Mouse (Mus musculus): ENCODE results near the gene Cd36.

Gene Cd36

DNA sequence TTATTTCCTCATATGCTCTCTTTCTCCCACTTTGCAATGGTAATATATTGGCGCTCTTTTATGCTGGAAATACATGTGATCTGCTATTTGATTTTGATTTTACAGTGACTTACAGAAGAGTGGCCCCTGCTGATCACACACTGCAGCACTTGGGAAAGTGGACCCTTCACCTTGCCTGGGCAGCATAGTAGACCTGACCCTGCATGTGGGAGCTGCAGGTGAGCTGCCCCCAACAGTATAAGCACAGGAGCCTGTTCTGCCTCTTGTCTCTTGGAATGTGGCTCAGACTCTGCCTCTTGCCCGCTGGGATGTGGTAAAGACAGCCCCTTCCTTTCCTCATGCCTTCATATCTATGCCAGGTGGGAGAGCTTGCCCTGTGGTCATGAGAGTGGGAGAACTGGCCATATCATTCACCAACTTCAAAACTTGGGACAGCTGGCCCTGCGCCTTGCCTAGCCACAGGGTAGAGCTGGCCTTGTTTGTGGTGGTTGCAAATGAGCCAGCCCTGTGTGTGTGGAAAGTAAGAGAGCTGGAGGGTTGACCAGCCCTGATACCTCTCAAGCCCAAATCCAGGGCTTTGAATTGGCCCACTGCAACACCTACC, 81.7 kb downstream of the Cd36 start:
- DNase-seq (ENCODE audit: low spot score), result no peak

DNA sequence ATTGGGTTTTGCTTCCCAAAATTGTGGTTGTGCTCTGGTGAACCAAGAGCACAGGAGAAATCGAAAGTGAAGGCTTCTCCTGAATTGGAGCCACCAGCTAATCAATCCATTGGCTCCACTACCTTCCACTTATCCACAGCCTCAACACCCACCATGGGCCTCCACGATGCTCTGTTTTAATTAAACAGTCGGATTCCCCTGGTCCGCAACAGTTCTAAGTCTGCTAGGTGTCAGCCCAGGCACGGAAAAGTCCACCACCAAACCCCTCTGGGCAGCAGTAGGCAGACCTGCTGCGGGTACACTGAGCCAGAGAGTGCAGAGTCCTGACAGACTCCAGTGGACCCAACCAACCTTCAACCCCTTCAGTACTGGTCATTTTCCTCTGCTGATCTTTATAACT, 112.0 kb downstream of the Cd36 start:
- DNase-seq (ENCODE audit: low spot score), result peak; percentile 25

DNA sequence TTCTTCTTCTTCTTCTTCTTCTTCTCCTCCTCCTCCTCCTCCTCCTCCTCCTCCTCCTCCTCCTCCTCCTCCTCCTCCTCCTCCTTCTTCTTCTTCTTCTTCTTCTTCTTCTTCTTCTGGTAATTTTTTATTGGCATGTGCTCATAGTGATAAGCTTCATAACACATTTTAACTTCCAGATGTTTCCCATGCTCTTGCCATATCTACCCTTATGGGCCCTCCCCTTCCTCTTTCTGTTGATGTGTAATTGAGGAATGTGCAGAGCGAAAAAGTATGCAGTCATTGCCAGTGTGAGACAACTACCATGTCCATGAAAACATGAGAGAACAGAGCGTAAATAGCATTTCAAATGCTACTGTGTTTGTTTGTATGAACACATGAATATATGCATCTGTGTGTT, 118.3 kb downstream of the Cd36 start:
- DNase-seq (ENCODE audit: low spot score), result no peak

DNA sequence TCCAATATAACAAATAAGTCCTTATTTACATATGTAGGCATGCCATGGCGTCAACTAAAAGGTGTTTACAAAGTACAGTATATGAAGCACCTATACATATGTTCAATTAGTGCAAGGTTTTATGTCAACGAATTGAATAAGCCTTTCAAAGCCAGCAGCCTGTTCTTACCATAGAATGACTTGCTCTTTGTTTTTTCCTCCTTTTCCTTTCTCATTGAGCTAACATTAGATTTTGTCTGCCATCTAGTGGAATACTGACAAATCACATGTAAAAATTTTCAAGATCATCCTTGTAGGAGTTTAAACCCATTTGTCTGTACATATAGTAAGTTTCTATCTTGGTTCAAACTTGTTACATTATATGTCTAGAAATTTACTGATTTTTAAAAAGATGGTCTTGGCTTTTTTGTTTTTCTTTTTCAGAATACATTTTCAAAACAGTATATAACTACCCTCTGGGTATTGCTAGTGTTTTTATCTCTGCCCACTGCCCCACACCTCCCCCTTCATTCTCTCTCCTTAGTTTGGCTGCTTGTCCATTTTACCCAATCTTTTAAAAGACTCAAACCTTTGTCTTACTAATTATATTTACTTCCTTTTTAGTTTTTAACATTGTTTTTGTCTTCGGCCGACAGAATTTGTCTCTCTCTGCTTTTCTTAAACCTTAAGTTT, 122.5 kb downstream of the Cd36 start:
- no peak for DNase-seq (ENCODE audit: low spot score)

DNA sequence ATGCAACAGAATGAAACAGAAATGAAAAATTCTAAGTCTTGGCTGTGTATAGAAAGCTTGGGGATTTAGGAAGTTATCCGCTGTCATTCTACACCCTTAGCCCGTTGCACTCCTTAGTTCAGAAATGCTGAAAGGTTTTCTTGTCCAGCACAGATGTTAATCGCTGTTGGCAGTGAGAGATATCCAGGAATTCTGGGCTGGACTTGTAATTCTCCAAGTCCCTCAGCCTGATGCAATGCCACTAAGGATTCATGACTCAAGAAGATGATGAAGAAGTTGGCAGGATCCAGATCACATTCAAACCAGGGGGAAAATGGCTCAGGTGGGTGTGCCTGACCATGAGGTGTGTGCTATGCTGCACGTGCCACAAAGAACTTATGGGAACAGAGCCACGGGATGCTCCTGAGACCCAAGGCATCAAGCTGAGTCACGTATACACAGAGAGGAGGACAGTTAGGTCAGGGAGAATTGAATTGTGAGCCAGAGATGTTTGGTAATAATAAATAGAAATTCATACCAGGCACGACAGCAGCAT, 135.1 kb downstream of the Cd36 start:
- DNase-seq (ENCODE audit: low spot score), result no peak

DNA sequence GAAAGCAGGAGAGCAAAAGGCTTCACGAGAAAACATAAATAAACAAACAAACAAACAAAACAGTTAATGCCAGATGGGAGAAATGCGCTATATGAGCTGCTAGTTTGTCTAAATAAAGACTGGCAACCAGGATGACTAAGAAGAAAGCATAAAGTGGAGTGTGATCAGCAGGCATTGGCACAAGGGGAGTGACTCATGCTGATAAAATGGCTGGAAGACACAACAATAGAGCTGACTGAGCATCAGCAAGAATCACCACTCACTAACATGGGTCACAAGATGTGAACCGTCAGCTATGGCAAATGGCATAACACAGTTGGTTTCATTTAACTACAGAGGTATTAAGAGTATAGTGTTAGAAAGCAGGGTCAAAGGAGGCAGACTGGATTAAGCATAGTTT, 140.3 kb downstream of the Cd36 start:
- DNase-seq (ENCODE audit: low spot score), result no peak

DNA sequence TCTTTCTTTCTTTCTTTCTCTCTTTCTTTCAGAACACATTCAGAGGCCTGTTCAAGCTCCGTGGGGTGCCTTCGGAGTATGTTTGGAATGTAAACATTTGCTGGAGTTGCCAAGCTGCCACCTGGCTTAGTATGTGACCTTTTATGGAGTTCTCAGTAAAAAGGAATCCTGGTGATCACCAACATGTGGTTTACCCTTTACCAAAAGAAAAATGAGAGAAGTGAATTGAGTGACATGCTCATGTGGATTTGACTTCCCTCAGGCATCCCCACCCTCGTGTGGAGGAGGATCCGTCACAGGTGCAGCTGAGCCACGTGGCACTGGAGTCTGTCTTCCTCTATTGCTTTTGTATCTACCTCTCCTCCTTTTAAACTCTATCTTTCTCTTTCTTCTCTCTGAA, 141.5 kb downstream of the Cd36 start:
- no peak for DNase-seq (ENCODE audit: low spot score)

DNA sequence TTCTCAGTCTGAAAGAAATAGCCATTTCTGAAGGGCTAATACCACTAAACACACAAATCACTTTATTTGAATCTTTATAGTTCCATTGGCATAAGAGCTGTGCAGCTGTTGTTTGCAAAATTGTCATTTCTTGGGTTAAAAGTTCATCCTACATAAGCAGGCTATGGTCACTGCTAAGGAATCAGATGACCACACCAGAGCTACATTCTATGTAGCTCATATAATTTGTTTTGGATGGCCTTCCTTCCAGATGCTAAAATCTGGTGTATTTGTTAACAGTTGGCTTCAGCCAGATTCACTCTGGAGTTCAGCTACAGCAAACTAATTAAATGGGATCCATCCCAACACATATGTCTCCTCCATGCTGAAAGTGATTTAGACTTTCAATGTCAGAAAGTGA, 142.1 kb downstream of the Cd36 start:
- DNase-seq (ENCODE audit: low spot score), result no peak

DNA sequence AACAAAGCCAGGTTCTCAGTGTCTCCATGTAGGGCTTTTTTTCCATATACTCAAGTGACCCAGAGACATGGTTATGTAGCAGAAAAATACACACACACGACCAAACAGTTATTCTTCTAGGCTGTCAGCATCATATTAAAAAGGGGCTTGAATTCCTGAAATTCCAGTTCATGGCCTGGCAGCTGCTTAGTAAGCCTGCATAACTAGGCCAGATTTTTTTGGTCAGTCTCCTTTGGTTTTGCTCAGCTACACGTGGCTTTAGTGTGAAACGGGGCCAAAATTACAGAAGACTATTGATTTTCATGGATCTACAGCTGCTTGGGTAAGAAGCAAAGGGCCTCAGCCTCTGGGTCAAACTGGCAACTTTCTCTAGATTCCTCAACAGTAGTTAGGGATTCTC, 148.8 kb downstream of the Cd36 start:
- DNase-seq (ENCODE audit: low spot score), result no peak

Data from urinary bladder, postnatal 25 days (tissue).